Mouse (Mus musculus): ENCODE results near the gene Fam189a2.

DNA sequence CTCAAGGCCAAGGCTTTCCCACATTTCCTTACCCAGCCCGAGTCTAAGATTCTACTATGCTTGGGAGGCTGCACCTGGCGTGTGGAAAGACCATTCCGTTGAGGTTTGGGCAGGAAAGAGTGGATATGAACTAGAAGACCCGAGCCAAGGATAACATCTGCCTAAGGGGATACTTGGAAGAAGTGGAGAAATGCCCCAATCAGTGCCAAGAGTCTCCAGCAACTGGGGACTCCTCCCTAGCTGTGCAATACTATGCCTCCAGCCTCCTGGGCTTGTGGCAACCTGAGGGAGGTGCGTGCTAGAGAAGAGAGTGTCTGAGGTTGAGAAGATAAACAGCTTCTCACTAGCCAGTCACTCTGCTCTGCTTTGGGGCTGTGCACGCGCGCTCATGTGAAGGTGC lies 45.1 kb upstream of the Fam189a2 start:
- no peak for TF ChIP-seq CTCF (conservative IDR thresholded peaks at IDR 0.05; ENCODE audit: insufficient read depth, insufficient read length, low read depth, low read length)
- no peak for TF ChIP-seq POLR2A (IDR thresholded peaks at IDR 0.05; ENCODE audit: low read depth, low read length)

Measured in kidney, adult 2 months (tissue).